ENCODE assay signal across 7 mouse cellular contexts in genomic region chr19:31082662-31083429, GRCm38 (mm10). TPM values are rescaled to one million over a fixed set of nuclear protein-coding genes. Genes with fewer than 3 reads are reported as not detected.
DNase-seq lines count a peak whose midpoint lies in the region; ATAC-seq lines count a peak whose summit lies in the region.

Cstf2t (plus strand) TSS chr19:31082837.

- H3K36me3 ChIP-seq in intestine, embryonic 16.5 days (ENCODE audit: control insufficient read depth, insufficient read depth, low read length), result peaks cover 14% of the 10 kb centered on the region
- H3K36me3 ChIP-seq in midbrain, embryonic 11.5 days (ENCODE audit: control insufficient read depth, insufficient read depth, low read length), result peaks cover 19% of the 10 kb centered on the region

- 3% methylated on average over 56 of the region's 56 CpGs for WGBS in intestine, embryonic 16.5 days
- WGBS in midbrain, embryonic 11.5 days, result 3% methylated on average over 56 of the region's 56 CpGs

- H3K4me1 ChIP-seq in intestine, embryonic 16.5 days (ENCODE audit: control insufficient read depth, insufficient read depth, low read length), result peaks cover 13% of the 10 kb centered on the region
- H3K4me1 ChIP-seq in midbrain, embryonic 11.5 days (ENCODE audit: control insufficient read depth, insufficient read depth, low read length), result peaks cover 6% of the 10 kb centered on the region

- intact Hi-C loops in left cerebral cortex, postnatal 36 days (cut with DNase I), result loop anchor here (10.0 kb wide), 1 partner anchor 582 kb away; no protein-coding TSS in a partner anchor

- no peaks in the 10 kb centered on the region for H3K27me3 ChIP-seq in intestine, embryonic 16.5 days (replicated peaks; ENCODE audit: control insufficient read depth, insufficient read depth, low read length)
- H3K27me3 ChIP-seq in midbrain, embryonic 11.5 days (ENCODE audit: control insufficient read depth, insufficient read depth, low read length), result no peaks in the 10 kb centered on the region

- peak within 1 kb of the TSS; percentile 83 for H3K4me2 ChIP-seq in intestine, embryonic 16.5 days (ENCODE audit: low read depth, low read length)
- peak within 1 kb of the TSS; percentile 89 for H3K4me2 ChIP-seq in midbrain, embryonic 11.5 days

- H3K4me3 ChIP-seq in intestine, embryonic 16.5 days (ENCODE audit: low read length), result peak within 1 kb of the TSS; percentile 74
- H3K4me3 ChIP-seq in midbrain, embryonic 11.5 days (ENCODE audit: low read depth, low read length), result peak within 1 kb of the TSS; percentile 69

- ATAC-seq in intestine, embryonic 16.5 days, result peak; percentile 100
- ATAC-seq in midbrain, embryonic 11.5 days (ENCODE audit: low FRiP score), result peak; percentile 99

- H3K27ac ChIP-seq in intestine, embryonic 16.5 days (ENCODE audit: low read length), result peak within 1 kb of the TSS; percentile 50
- H3K27ac ChIP-seq in midbrain, embryonic 11.5 days (ENCODE audit: low read depth, low read length), result peak within 1 kb of the TSS; percentile 57

- 0 out of 2 replicates have a peak, but pooled peaks cover 5% of the 10 kb centered on the region for H3K9me3 ChIP-seq in intestine, embryonic 16.5 days (ENCODE audit: control insufficient read depth, low read length)
- no peaks in the 10 kb centered on the region; the same call in 1 of the 2 replicates for H3K9me3 ChIP-seq in midbrain, embryonic 11.5 days (ENCODE audit: control insufficient read depth, low read length)

- peak; percentile 99 for DNase-seq in adrenal gland, adult 8-10 months
- DNase-seq in embryo, embryonic 9.5 days (ENCODE audit: extremely low spot score), result peak; percentile 97
- DNase-seq in gastrocnemius, postnatal 4 days (ENCODE audit: low spot score in 2 of 2), result peak; percentile 96 to 99
- DNase-seq in left cerebral cortex, postnatal 36 days (ENCODE audit: low spot score in 2 of 2), result peak; percentile 99
- DNase-seq in midbrain, embryonic 11.5 days (ENCODE audit: low spot score, missing footprints), result peak; percentile 100
- DNase-seq in skeletal muscle tissue, adult 2 months (ENCODE audit: low read depth, low spot score), result peak; percentile 97

- peak within 1 kb of the TSS; percentile 80 for H3K9ac ChIP-seq in intestine, embryonic 16.5 days (ENCODE audit: low read depth, low read length)
- peak within 1 kb of the TSS; percentile 85 for H3K9ac ChIP-seq in midbrain, embryonic 11.5 days (ENCODE audit: low read length)

RNA-seq across cellular contexts. Expression of gene Cstf2t, which starts in this region (rescaled TPM):
- total RNA-seq in adrenal gland, adult 8-10 months (2022), result 10 to 100 TPM; 20.3 to 28.2 (median 25.7) TPM
- 10 to 100 TPM; 30.6 to 35.7 TPM for total RNA-seq in gastrocnemius, postnatal 4 days (2021)
- polyA plus RNA-seq in intestine, embryonic 16.5 days (2015; fragmentation: Nextera tagmentation; extraction: Ambion mirVana), result 26.4 and 28.8 TPM in 2 replicates
- total RNA-seq in left cerebral cortex, postnatal 36 days (2021), result 10 to 100 TPM; 69.0 to 69.4 TPM
- polyA plus RNA-seq in midbrain, embryonic 11.5 days (2014; fragmentation: Nextera tagmentation; extraction: Ambion mirVana), result 52.4 and 53.7 TPM in 2 replicates

Comparison
In these comparisons a context has a peak if more than half of its experiments do, and no peak if none do; other contexts are left out.
1. Peak in every context shown above with its lines: DNase-seq, ATAC-seq, H3K4me3 ChIP-seq and H3K27ac ChIP-seq.